Mouse (Mus musculus) spleen, adult 2 months (tissue): Measurements from ENCODE around the gene Rad51b.

Experiments
- CTCF ChIP-seq: fragments of 200-500 bp; IDR thresholded peaks from 2 replicates; pipeline ENCODE4 v1.5.1; 2011; ENCODE audit warnings: mild to moderate bottlenecking, inconsistent platforms; ENCODE audit not compliant: insufficient read depth, insufficient read length, insufficient replicate concordance; ENCODE audit errors: extremely low read depth
- POLR2A ChIP-seq: fragments of 200-500 bp; IDR thresholded peaks from 2 replicates; pipeline ENCODE4 v1.6.1; 2011; ENCODE audit warnings: low read depth, low read length, inconsistent platforms

GRCm38 (mm10) chr12:79681571-79681970 lies 384.5 kb downstream of the Rad51b start:
- TF ChIP-seq POLR2A = no peak
- TF ChIP-seq CTCF = no peak
